Mouse (Mus musculus) fat pad, adult 2 months (tissue): ENCODE measurements around the gene Tas2r134.

ENCODE experiments used
- DNase-seq: peaks from one replicate; pipeline ENCODE4 v3.0.0-alpha.2; 2011; ENCODE audit warnings: low read depth, low spot score; ENCODE audit errors: extremely low read depth

Tas2r134 gene

DNA sequence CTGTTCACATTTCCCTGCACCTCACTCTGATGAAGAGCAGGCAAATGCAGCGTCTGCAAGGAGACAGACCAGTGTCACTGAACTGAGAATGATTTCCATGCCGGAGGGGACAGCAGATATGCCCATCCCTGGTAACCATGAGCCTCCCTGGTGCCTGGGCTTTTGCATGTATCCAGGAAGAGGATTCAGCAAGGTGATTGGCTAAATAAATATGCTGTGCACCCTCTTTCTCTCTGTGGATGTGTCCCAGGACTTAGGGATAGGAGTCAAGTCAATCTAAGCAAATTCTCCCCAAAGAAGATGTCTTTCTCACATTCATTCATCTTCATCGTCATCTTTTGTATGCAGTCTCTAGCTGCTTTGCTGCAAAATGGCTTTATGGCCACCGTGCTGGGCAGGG is at the start of gene Tas2r134:
Gene Tas2r134, plus strand, starts transcription at position 301 of the 400 bp plus-strand sequence.
- DNase-seq: no peak

DNA sequence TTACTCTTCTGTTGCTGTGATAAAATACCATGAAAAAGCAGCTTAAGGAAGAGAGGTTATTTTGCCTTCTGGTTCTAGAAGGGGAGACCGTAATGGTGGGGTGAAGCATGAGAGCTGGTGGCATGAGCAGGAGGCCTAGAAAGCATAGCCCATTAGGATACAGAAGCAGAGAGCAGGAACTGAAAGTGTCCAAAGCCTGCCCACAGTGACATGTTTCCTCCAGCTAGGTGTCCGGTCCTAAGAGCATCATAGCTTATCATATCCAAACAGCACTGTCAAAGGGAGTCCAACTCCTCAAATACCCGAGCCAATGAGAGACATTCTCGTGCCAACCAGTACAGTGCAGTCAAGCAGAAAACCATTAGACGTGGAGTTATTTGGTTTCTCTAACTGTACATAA is 47.5 kb upstream of the Tas2r134 start:
- DNase-seq: no peak

DNA sequence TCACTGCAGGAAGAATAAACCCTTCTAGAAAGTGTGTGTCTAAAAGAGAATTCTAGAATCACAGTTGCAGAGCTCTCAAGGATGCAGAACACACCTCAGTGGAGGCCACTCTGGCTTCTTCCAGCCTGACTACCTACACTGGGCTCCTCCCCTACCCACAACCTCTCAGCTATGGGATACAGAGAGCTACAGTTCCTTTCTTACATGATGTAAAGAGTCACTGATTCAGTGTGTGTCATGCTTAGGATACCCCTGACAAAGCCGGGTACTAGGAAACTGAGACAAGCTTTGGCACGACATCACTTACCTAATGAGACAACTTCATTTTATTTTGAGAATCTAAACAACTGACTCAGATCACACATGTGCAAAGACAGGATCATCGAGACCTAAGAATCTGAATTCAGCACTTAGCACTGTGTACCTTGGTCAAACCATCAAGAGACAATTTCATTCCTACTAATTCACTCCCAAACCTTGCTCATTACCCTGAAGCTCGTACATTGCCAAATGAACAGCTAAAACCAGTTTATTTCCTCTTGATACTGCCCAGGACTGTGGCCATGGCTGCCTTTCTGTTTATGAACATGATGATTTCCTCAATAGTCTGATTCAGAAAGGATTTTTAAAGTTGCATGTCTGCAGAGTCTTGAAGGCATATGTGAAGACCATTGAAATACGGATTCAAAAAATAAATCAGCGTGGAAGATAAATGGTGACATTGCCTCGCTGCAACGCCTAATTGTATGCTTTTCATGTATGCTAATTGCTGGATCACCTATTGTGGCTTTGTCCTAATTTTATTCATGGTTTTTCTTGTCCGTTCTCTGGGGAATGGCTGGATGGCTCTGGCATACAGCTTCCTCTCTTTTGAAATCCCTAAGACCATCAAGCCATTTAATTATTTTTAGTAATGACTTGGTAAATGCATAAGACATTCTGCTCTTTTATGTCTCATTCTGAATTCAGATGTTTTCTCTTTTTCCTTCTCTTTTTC is 43.0 kb upstream of the Tas2r134 start:
- DNase-seq: no peak

DNA sequence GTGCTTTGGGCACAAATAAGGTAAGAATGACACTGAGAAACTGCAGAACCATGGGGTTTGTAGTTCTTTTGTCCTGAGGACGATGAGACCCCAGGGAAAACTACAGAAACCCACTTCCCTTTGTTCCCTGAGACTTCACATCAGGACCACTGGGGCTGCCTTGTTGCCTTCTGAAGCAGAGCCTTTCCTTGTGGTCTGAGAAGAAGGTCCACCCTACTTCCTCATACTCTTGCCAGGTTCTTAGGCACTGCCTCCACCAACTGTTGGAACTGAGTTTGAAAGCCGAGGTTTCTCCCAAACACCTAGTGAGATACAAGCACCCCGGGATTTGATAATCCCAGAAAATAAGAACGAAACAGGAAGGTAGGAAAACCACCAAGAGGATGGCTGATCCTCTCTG is 39.0 kb upstream of the Tas2r134 start:
- DNase-seq: no peak

DNA sequence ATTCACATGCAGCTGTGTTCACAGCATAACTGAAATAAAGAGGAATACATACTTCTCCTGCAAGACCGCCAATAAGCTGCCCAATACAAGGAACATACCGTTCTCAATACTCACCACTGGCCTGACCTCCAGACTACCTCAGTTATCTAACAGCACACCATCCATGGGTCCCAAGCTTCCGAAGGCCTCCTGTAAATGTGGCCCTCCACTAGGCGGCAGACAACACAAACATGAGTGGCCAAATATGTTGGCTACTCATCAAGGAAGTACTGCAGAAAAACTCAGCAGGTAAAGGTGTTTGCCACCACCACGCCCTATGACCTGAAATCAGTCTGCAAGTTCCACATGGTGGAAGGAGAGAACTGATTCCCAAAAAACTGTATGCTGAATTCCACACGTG is 38.4 kb upstream of the Tas2r134 start:
- DNase-seq: no peak

DNA sequence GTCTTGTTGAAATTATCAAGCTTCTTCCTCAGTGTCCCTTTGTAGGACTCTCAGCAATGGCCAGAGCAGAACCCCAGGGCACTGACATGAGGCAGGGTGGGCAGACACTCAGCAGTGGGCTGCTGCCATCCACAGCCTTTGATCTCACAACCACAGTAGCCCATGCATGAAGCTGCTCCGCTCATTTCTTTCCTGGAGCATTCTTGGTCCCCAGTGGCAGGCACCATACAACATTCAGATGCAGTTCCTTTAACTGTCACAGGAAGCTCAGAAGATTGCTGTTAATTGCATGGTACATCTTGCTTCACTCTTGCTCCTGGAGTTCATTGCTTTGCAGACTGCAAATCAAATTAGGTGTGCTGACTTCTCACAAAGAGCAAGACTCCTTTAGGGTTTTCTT is 37.7 kb upstream of the Tas2r134 start:
- no peak for DNase-seq

DNA sequence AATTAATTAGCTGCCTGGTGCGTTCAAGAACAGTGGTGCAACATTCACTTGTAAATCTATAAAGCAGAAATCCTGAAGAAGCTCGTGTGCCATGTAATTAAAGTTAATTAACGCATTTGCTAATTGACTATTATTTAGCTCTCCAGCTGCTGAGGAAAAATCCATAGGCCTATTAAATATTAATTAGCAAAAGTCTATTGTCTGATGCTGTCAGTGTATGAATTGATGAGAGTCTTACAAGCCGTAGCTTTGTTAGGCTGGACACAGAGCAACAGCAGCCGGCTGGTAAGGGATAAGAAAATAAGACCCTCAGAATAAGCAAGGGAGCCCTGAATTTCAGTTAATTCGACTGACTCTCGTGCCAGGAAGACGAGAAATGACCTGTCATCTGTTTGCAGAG is 37.0 kb upstream of the Tas2r134 start:
- DNase-seq: no peak

DNA sequence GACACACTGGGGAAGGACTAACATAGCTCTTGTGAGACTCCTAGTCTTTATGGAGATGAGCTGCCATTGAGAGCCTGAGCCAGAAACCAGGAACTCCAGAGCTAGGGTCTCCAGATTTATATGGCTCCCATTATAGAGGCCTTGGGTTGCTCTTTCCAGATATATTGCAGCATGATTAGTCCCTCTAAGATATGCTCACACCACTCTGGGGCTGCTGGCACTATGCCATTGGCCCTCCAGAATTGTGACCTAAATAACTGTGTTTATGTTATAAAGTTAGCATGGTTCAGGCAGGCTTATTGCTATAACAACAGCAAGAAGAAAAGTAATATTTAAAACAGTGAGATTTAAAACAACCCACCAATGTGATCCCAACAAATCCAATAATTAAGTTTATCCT is 35.2 kb upstream of the Tas2r134 start:
- no peak for DNase-seq

DNA sequence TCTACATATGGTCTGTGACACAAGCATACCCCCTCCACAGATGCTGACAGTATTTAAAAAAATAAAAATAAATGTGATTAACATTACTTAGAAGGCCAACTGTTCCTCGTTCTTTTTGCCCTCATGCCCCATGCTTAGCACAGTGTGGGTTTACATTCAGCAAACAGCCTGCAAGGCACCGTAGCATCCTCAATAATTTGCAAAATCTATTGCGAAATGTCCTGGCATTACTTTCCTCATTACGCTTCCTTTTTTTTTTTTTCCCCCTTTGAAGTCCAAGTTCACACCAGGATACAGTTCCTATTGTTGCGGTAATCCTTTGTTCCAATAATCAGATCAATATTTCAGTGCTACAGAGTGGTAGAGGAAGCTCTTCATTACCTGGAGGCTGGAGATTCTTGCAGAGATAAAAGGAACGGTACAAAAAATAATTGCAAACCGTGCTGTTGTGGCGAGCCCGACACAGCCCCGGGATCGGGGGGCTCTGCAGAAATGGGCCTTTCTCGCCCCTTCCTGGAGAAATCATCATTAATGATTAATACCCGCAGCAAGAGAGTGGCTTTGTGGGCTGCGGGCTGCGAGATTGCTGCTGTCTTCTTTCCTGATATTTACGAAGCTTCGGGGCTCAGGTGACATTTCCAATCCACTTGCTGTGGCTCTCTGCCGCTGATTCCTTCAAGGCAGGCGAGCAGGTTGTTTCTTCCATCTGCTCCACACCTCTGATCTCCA is 27.7 kb upstream of the Tas2r134 start:
- peak; percentile 4 for DNase-seq

DNA sequence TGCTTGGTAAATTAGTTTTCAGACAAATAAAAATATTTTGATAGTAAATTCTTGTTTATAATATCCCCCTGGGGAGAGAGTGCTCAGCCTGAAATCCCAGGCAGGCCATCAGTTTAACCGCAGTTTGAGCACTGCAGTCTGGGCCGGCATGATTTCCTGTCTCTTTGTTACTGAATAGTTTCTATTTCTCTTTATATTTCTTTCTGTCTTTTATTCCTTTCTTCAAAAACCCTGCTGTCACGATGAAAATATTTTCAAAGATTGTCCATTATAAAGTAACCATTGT is 27.2 kb upstream of the Tas2r134 start:
- no peak for DNase-seq

DNA sequence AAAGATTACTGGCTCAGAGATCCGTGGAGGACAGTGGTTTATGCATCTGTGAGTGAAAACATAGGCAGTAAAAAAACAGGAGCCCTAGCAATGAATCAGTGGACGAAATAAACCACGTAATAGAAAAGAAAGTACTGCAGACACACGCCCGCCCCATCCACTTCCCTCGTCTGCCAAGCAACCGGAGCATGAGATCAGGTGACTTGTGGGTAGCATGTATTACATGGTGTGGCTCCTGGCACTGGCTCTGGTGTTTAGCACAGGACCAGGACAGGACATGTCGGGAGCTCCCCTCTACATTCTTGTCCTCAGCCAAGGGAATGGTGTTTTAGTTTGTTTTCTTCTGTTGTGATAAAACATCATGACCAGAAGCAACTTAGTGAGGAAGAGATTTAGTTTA is 26.4 kb upstream of the Tas2r134 start:
- no peak for DNase-seq

DNA sequence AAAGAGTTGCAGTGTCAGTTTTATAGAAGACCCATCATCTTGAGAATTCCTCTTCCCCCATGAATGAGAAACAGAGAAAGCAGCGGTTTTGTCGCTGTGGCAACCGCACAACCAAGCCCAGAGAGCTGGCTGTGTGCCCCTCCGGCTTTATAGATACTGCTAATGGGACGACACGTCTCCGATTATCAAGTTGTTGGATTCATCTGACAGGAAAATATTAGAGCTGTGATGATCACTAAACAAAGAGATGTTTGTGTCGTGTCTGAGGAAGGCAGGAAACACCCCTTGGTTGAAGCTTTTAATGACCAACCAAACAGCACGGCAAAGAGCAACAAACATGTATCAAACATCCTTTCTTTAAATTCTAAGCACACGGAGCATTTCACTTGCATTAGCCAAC is 17.0 kb upstream of the Tas2r134 start:
- DNase-seq: no peak

DNA sequence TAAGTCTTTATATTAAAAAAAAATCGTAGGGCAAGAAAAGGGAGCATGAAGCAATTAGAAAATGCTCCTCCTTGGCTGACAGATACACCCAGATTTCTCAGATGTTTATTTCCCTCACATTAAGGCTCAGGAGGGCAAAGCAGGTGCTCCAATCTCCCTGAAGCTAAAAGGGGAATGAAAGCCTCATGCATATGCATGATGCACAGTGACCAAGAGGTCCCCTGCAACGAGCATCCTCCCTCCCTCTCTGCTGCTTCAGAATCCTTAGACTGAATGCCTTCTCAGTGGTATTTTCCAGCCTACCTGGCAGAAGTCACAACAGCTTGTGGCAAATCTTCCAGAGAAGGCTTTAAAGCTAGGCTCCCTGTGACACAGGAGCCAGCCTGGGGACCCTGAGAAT is 16.4 kb upstream of the Tas2r134 start:
- no peak for DNase-seq

DNA sequence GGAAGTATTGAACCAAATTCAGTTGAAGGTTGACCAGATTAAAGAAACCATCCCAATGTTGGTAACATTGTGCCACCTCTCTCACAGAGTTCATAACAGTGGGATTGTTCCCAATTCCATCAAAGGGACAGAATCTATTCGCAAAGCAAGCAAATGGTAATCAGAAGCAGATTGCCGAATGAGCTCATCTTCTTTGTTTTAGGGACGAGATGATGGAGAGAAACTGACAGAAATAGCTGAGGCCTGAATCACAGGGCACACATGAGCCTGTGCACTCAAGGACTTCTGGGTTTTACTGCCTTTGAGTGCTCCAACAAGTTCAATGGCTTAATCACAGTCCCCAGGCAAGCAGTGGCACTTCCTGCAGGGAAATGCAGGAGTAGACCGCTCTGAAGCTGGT is 13.6 kb upstream of the Tas2r134 start:
- no peak for DNase-seq

DNA sequence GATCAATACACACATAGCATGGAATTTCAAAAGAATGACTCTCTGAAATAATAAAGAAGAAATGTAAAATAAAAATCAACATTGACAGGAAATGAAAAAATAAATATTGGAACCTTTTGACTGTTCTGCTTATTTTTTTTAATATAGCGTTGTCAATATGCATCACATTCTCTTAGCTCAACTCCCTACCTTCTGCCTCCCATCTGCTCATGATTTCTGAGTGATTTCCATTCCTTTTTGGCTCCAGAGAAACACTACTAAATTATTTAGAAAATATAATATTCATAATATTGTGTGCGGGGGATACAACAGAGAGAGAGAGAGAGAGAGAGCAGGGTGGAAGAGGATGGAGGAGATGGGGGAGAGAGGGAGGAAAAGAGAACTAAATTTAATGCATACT is 5.4 kb upstream of the Tas2r134 start:
- DNase-seq: no peak

DNA sequence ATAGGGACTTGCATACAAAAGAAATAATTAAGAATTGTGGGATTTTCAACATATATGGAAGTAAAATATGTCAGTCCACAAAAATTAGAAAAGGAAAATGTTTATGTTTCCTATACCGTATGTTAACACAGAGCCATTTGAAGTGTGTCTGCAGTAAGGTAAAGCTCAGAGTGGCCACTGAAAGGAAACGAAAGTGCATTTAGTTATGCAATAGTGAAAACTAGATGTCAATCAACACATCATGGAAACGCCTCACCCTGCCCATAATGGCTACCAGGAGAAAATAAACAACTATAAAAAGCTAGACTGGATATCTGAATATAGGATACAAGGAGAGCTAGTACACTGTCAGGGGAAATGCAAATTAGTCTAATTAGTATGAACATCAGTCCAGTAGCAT is 1.3 kb upstream of the Tas2r134 start:
- no peak for DNase-seq

DNA sequence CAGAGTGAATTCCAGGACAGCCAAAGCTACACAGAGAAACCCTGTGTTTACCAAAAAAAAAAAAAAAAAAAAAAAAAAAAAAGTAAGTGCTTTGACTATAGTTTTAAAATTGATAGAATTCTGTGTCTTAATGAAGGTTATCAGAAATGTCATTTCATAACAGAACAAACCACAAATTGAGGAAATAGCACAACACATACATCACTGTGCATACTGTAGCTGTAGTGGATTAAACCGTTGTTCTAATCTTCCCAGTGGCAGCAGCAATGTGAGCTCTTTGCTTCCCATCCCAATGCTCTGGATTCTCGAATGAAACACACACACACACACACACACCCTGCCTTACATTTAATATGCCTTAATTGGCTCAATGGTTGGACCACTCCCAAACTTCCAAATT is 4.1 kb downstream of the Tas2r134 start:
- DNase-seq: no peak

DNA sequence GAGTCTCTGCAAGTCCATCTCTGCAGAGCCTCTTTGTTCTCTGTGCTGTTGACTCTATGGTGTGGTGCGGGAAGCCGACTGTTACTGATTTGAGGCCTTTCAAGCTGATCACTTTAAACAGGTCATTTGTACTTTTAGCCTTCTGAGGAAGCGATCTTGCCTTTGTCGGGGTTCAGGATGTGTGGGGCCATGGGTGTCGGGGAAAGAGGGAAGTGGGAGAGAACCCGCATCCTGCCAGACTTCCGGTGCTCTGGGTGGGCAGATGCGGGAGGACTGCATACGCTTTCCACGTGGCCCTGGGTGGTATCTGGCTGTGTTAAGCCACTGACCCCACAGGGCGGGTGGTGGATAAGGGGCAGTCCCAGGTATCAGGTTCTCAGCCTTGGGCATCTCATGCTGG is 10.4 kb downstream of the Tas2r134 start:
- DNase-seq: no peak

DNA sequence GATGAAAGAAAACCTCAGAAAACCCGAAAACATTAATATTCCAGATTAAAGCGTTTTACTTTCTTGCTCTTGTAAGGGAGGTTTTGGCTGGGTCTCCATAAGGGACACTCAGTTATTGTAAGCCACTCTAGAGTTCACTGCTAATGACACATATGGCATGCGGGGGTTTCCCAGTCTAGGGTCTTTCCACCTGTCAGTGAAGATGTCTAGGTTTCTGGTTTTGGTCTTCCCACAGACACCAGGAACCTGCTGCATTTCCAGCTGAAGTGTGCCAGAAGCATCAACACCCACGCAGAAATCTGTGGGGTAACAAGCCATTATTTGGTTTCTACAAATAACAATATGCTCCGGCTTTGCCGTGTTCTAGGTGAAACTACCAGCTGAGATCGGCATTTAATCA is 14.3 kb downstream of the Tas2r134 start:
- no peak for DNase-seq

DNA sequence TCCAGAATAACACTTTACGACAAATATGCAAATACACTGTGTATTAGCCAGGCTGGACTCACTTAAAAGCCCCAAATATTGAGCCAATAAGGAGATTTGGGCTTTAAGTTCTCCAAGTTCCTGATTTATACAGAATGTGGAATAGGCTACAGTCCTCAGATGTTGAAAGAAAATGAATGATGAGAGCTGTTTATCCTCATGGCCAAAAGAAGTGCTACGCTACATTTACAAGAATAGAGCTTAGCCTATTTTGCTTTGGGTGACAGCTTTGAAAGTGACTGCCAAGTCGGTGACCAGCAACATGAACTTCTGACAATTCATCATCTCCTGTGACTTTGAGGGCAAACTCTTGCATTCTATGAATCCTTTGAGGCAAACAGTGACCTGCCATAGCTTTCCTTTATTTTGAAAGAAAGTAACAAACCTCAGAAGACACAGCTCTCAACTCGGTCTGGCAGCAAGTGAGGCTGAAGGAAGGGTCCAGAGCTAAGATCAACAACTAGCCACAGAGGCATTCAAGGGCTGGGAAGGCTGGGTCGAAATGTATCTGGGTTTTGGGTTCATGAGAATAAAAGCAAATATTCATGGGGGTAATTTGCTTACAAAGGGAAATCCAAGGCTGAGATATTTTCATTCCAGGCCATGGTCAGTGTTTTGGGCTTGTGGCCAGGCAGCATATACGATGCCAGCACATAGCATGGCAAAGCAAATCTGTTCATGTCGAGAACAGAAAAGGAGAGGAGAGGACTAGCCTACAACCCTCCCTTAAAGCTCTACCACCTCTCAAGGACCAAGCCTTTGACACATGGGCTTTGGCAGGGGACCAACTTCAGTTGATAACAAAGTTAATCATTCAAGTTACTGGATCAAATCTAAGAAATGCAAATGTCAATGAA is 16.2 kb downstream of the Tas2r134 start:
- DNase-seq: no peak

DNA sequence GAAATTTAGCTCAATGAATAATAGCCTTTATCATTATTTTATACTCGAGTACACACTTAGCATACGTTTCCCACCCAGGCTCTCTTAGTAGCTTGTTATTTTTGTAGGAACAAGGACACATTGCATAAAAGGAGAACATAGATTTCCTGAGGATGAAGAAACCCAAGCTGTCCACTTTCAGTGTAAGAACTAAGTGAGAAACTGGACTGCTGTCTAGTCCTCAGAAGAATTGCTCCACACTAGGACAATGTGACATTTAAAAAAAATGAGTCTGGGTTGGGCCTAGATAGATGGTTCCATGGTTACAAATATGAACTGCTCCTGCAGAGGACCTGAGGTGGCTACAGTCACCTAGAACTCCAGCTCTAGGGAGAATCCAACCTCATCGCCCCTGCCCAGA is 20.7 kb downstream of the Tas2r134 start:
- DNase-seq: no peak
